Mouse (Mus musculus): ENCODE measurements around the gene Ankrd1.

GRCm38 (mm10) chr19:36124203-36124602 lies 4.3 kb upstream of the Ankrd1 start:
- TF ChIP-seq CHD2 (IDR thresholded peaks at IDR 0.05; ENCODE audit: low read length) (no peak), EP300 (IDR thresholded peaks at IDR 0.05; ENCODE audit: low read length) (no peak), CTCF (conservative IDR thresholded peaks at IDR 0.05 in 1 of 2, IDR thresholded peaks at IDR 0.05 in 1 of 2; ENCODE audit: low read depth in 2 of 2, low read length in 2 of 2) (no peak), E2F4 (IDR thresholded peaks at IDR 0.05; ENCODE audit: insufficient replicate concordance, low read depth, low read length) (no peak), MAFK (IDR thresholded peaks at IDR 0.05; ENCODE audit: insufficient replicate concordance, low read length) (no peak), KAT2A (IDR thresholded peaks at IDR 0.05; ENCODE audit: insufficient replicate concordance, low read length) (no peak), MYC (IDR thresholded peaks at IDR 0.05; ENCODE audit: low read depth, low read length) (no peak)
